ENCODE assay signal across 10 mouse cellular contexts in genomic region chr2:174049481-174050338, GRCm38 (mm10). TPM values are rescaled to one million over a fixed set of nuclear protein-coding genes. Genes with fewer than 3 reads are reported as not detected.
A peak's percentile ranks its signal among the peaks of the same experiment; 100 is the strongest.
DNase-seq lines count a peak whose midpoint lies in the region; ATAC-seq lines count a peak whose summit lies in the region.
"Had no signal": no experiment of that assay in that cellular context is flagged by ENCODE, and none has a peak within 500 bp of the region (broad histone marks: within the 10 kb centered on the region; RNA-seq: fewer than 3 reads in every experiment).

No protein-coding gene starts in this region.

- peaks cover 10% of the 10 kb centered on the region for H3K4me1 ChIP-seq in heart, embryonic 15.5 days (replicated peaks)
- H3K4me1 ChIP-seq in embryonic facial prominence, embryonic 10.5 days, result peaks cover 36% of the 10 kb centered on the region
- H3K4me1 ChIP-seq in intestine, embryonic 16.5 days (ENCODE audit: control insufficient read depth, insufficient read depth, low read length), result peaks cover 19% of the 10 kb centered on the region
- H3K4me1 ChIP-seq in neural tube, embryonic 12.5 days, result peaks cover 46% of the 10 kb centered on the region
- H3K4me1 ChIP-seq: liver, embryonic 15.5 days had no signal

- no peak overlapping the region for H3K9ac ChIP-seq in heart, embryonic 15.5 days
- no peak overlapping the region for H3K9ac ChIP-seq in intestine, embryonic 16.5 days (ENCODE audit: low read depth, low read length)
- H3K9ac ChIP-seq in neural tube, embryonic 12.5 days, result no peak overlapping the region
- H3K9ac ChIP-seq: liver, embryonic 15.5 days had no signal

- no peak overlapping the region for H3K27ac ChIP-seq in heart, embryonic 15.5 days
- H3K27ac ChIP-seq in embryonic facial prominence, embryonic 10.5 days (replicated peaks), result peak overlapping the region; percentile 76
- H3K27ac ChIP-seq in intestine, embryonic 16.5 days (ENCODE audit: low read length), result peak overlapping the region; percentile 74
- peak overlapping the region; percentile 74 for H3K27ac ChIP-seq in neural tube, embryonic 12.5 days
- H3K27ac ChIP-seq: liver, embryonic 15.5 days had no signal

- no peak for DNase-seq in heart, adult 18-20 months
- DNase-seq in embryonic facial prominence, embryonic 10.5 days (ENCODE audit: low spot score), result peak; percentile 71
- DNase-seq in frontal cortex, postnatal 25 days (ENCODE audit: low spot score in 2 of 2), result no peak
- no peak for DNase-seq in left cerebral cortex, adult 9 months (ENCODE audit: low spot score in 2 of 2)
- DNase-seq: right cerebral cortex, postnatal 25 days had no signal

- no peaks in the 10 kb centered on the region for H3K9me3 ChIP-seq in heart, embryonic 15.5 days (replicated peaks)
- 0 out of 2 replicates have a peak, but pooled peaks cover 7% of the 10 kb centered on the region for H3K9me3 ChIP-seq in embryonic facial prominence, embryonic 10.5 days
- peaks cover 4% of the 10 kb centered on the region; the same call in 1 of the 2 replicates for H3K9me3 ChIP-seq in intestine, embryonic 16.5 days (ENCODE audit: control insufficient read depth, low read length)
- peaks cover 9% of the 10 kb centered on the region; the same call in 1 of the 2 replicates for H3K9me3 ChIP-seq in neural tube, embryonic 12.5 days
- H3K9me3 ChIP-seq: liver, embryonic 15.5 days had no signal

- no peaks in the 10 kb centered on the region for H3K36me3 ChIP-seq in heart, embryonic 15.5 days
- no peaks in the 10 kb centered on the region for H3K36me3 ChIP-seq in embryonic facial prominence, embryonic 10.5 days (replicated peaks)
- H3K36me3 ChIP-seq in intestine, embryonic 16.5 days (ENCODE audit: control insufficient read depth, insufficient read depth, low read length), result no peaks in the 10 kb centered on the region
- no peaks in the 10 kb centered on the region for H3K36me3 ChIP-seq in neural tube, embryonic 12.5 days
- H3K36me3 ChIP-seq: liver, embryonic 15.5 days had no signal

- ATAC-seq in heart, embryonic 15.5 days (replicated peaks; ENCODE audit: insufficient number of reproducible peaks, insufficient read depth, low FRiP score, low read depth), result peak; percentile 40; the same call in 1 of the 2 replicates
- peak; percentile 82 for ATAC-seq in intestine, embryonic 16.5 days
- ATAC-seq in neural tube, embryonic 12.5 days (ENCODE audit: low FRiP score, low read depth), result peak; percentile 93
- ATAC-seq in inflammation-experienced regulatory T-cells, adult 6 months, result no peak

- 10% methylated on average over 4 of the region's 4 CpGs for WGBS in heart, embryonic 15.5 days
- WGBS in embryonic facial prominence, embryonic 10.5 days, result 12% methylated on average over 4 of the region's 4 CpGs
- 12% methylated on average over 4 of the region's 4 CpGs for WGBS in intestine, embryonic 16.5 days
- 3% methylated on average over 4 of the region's 4 CpGs for WGBS in neural tube, embryonic 12.5 days

- no peak overlapping the region for H3K4me2 ChIP-seq in heart, embryonic 15.5 days
- no peak overlapping the region for H3K4me2 ChIP-seq in intestine, embryonic 16.5 days (ENCODE audit: low read depth, low read length)
- H3K4me2 ChIP-seq in neural tube, embryonic 12.5 days (replicated peaks), result peak overlapping the region; percentile 35
- H3K4me2 ChIP-seq: liver, embryonic 15.5 days had no signal

- peaks cover 13% of the 10 kb centered on the region for H3K27me3 ChIP-seq in heart, embryonic 15.5 days
- H3K27me3 ChIP-seq in embryonic facial prominence, embryonic 10.5 days (replicated peaks; ENCODE audit: low read depth, poor library complexity, severe bottlenecking), result 0 out of 2 replicates have a peak, but pooled peaks cover 11% of the 10 kb centered on the region
- no peaks in the 10 kb centered on the region for H3K27me3 ChIP-seq in intestine, embryonic 16.5 days (replicated peaks; ENCODE audit: control insufficient read depth, insufficient read depth, low read length)
- no peaks in the 10 kb centered on the region for H3K27me3 ChIP-seq in neural tube, embryonic 12.5 days (replicated peaks)
- H3K27me3 ChIP-seq: liver, embryonic 15.5 days had no signal

- H3K4me3 ChIP-seq in heart, embryonic 15.5 days, result no peak overlapping the region
- H3K4me3 ChIP-seq in embryonic facial prominence, embryonic 10.5 days, result peak overlapping the region; percentile 27; the same call in 1 of the 2 replicates
- H3K4me3 ChIP-seq in intestine, embryonic 16.5 days (ENCODE audit: low read length), result no peak overlapping the region
- H3K4me3 ChIP-seq in neural tube, embryonic 12.5 days, result no peak overlapping the region
- H3K4me3 ChIP-seq: liver, embryonic 15.5 days had no signal

RNA-seq across cellular contexts. Expression of gene Stx16, which starts 26.4 kb away (rescaled TPM):
- 8.1 and 9.1 TPM in 2 replicates for polyA plus RNA-seq in heart, embryonic 15.5 days (2015; fragmentation: Nextera tagmentation; extraction: Ambion mirVana)
- total RNA-seq in heart, adult 18-20 months (2021), result 10 to 100 TPM; 16.4 to 17.3 TPM
- 10.6 and 11.2 TPM in 2 replicates for polyA plus RNA-seq in embryonic facial prominence, embryonic 10.5 days (2016; fragmentation: Nextera tagmentation; extraction: Ambion mirVana)
- polyA plus RNA-seq in intestine, embryonic 16.5 days (2015; fragmentation: Nextera tagmentation; extraction: Ambion mirVana), result 8.3 and 9.1 TPM in 2 replicates
- polyA plus RNA-seq in neural tube, embryonic 12.5 days (2016; fragmentation: Nextera tagmentation; extraction: Ambion mirVana), result 11.8 and 13.7 TPM in 2 replicates
- 10 to 100 TPM; 11.3 to 22.3 (median 19.4) TPM for polyA plus RNA-seq in inflammation-experienced regulatory T-cells, adult 6 months (2017; shearing (Covaris generic))
